Mouse (Mus musculus): ENCODE results near the gene Cd151. TPM values are rescaled to one million over a fixed set of nuclear protein-coding genes. Genes with fewer than 3 reads are reported as not detected.

The Cd151 gene
- polyA plus RNA-seq, 2 experiments from 2014 or later: 7.8 to 12.0 TPM

GRCm38 (mm10) chr7:141475805-141476158 lies 8.6 kb downstream of the Cd151 start:
- ATAC-seq: no peak

GRCm38 (mm10) chr7:141476226-141476980 lies 9.2 kb downstream of the Cd151 start:
- no peak for ATAC-seq

GRCm38 (mm10) chr7:141476981-141477370 lies 9.8 kb downstream of the Cd151 start:
- no peak for ATAC-seq

GRCm38 (mm10) chr7:141477578-141478269 lies 10.5 kb downstream of the Cd151 start:
- ATAC-seq: no peak

- no peak for ATAC-seq
Observed at GRCm38 (mm10) chr7:141478270-141478748, 11.1 kb downstream of the Cd151 start.

- peak; percentile 93 for ATAC-seq
Observed at GRCm38 (mm10) chr7:141480842-141481497, 13.8 kb downstream of the Cd151 start.

- peak; percentile 25 for ATAC-seq
Observed at GRCm38 (mm10) chr7:141481498-141482401, 14.6 kb downstream of the Cd151 start.

GRCm38 (mm10) chr7:141482531-141483024 lies 15.4 kb downstream of the Cd151 start:
- ATAC-seq: no peak

GRCm38 (mm10) chr7:141483114-141483653 lies 16.0 kb downstream of the Cd151 start:
- no peak for ATAC-seq

GRCm38 (mm10) chr7:141484186-141485120 lies 17.3 kb downstream of the Cd151 start:
- ATAC-seq: no peak

- ATAC-seq: no peak
Observed at GRCm38 (mm10) chr7:141485186-141485585, 18.0 kb downstream of the Cd151 start.

- no peak for ATAC-seq
Observed at GRCm38 (mm10) chr7:141485606-141486005, 18.4 kb downstream of the Cd151 start.

- no peak for ATAC-seq
Observed at GRCm38 (mm10) chr7:141486239-141486638, 19.0 kb downstream of the Cd151 start.

- no peak for ATAC-seq
Observed at GRCm38 (mm10) chr7:141487141-141487540, 19.9 kb downstream of the Cd151 start.

- ATAC-seq: no peak
Observed at GRCm38 (mm10) chr7:141491151-141491550, 24.0 kb downstream of the Cd151 start.

- ATAC-seq: no peak
Observed at GRCm38 (mm10) chr7:141492738-141493137, 25.5 kb downstream of the Cd151 start.

- no peak for ATAC-seq
Observed at GRCm38 (mm10) chr7:141493729-141494128, 26.5 kb downstream of the Cd151 start.

- no peak for ATAC-seq
Observed at GRCm38 (mm10) chr7:141495379-141495778, 28.2 kb downstream of the Cd151 start.

GRCm38 (mm10) chr7:141495940-141496339 lies 28.7 kb downstream of the Cd151 start:
- no peak for ATAC-seq

- no peak for ATAC-seq
Observed at GRCm38 (mm10) chr7:141497600-141497999, 30.4 kb downstream of the Cd151 start.
